Mouse (Mus musculus) cerebellum, postnatal 4 days (tissue): ENCODE results near the gene Col4a1.

ENCODE experiments used
- DNase-seq, 2 experiments: peaks; one replicate each; pipeline ENCODE4 v3.0.0; 2022; ENCODE audit warnings: low spot score in 2 of 2, mixed read lengths in 1 of 2

Col4a1 gene

GRCm38 (mm10) chr8:11331561-11331960 is 18.9 kb upstream of the Col4a1 start:
- no peak for DNase-seq

- DNase-seq = no peak
Measured at GRCm38 (mm10) chr8:11327722-11328417, 15.2 kb upstream of the Col4a1 start.

GRCm38 (mm10) chr8:11327298-11327697 is 14.7 kb upstream of the Col4a1 start:
- DNase-seq = no peak

GRCm38 (mm10) chr8:11324801-11325395 is 12.3 kb upstream of the Col4a1 start:
- no peak for DNase-seq

- DNase-seq = no peak
Measured at GRCm38 (mm10) chr8:11323681-11324080, 11.1 kb upstream of the Col4a1 start.

- no peak for DNase-seq
Measured at GRCm38 (mm10) chr8:11322724-11323585, 10.3 kb upstream of the Col4a1 start.

GRCm38 (mm10) chr8:11321841-11322240 is 9.2 kb upstream of the Col4a1 start:
- no peak for DNase-seq

- DNase-seq = no peak
Measured at GRCm38 (mm10) chr8:11319405-11319804, 6.8 kb upstream of the Col4a1 start.

- no peak for DNase-seq
Measured at GRCm38 (mm10) chr8:11316118-11316517, 3.5 kb upstream of the Col4a1 start.

GRCm38 (mm10) chr8:11315179-11315943 is 2.7 kb upstream of the Col4a1 start:
- no peak for DNase-seq

- DNase-seq = no peak
Measured at GRCm38 (mm10) chr8:11314613-11315012, 2.0 kb upstream of the Col4a1 start.

GRCm38 (mm10) chr8:11313176-11314111 is 818 bp upstream of the Col4a1 start:
- no peak for DNase-seq

GRCm38 (mm10) chr8:11311681-11312348 is 811 bp downstream of the Col4a1 start:
- no peak for DNase-seq

- no peak for DNase-seq
Measured at GRCm38 (mm10) chr8:11310049-11310448, 2.6 kb downstream of the Col4a1 start.

GRCm38 (mm10) chr8:11309226-11309625 is 3.4 kb downstream of the Col4a1 start:
- no peak for DNase-seq

GRCm38 (mm10) chr8:11308570-11308998 is 4.0 kb downstream of the Col4a1 start:
- DNase-seq = no peak

- DNase-seq = no peak
Measured at GRCm38 (mm10) chr8:11307451-11307850, 5.2 kb downstream of the Col4a1 start.

- no peak for DNase-seq
Measured at GRCm38 (mm10) chr8:11305539-11305938, 7.1 kb downstream of the Col4a1 start.

GRCm38 (mm10) chr8:11304027-11304601 is 8.5 kb downstream of the Col4a1 start:
- no peak for DNase-seq

GRCm38 (mm10) chr8:11300436-11300835 is 12.2 kb downstream of the Col4a1 start:
- no peak for DNase-seq
